Mouse (Mus musculus) left cerebral cortex, postnatal 14 days (tissue): ENCODE data around the gene Creb3. TPM values are rescaled to one million over a fixed set of nuclear protein-coding genes. Genes with fewer than 3 reads are reported as not detected.
"Not testable (repeated sequence)": the region's sequence is repeated elsewhere in the genome, so short reads cannot be mapped to it uniquely, and the experiment has no call there.

ENCODE experiments used
- DNase-seq, 2 experiments: peaks; one replicate each; pipeline ENCODE4 v3.0.0; 2021 to 2022; ENCODE audit warnings: low spot score in 2 of 2, mixed read lengths in 1 of 2
- intact Hi-C: fragments of 180-260 bp; cut with DNase I; formaldehyde crosslinking; loops from one replicate; pipeline ENCODE4 v1.15.1; 2025
- long read RNA-seq, 2 experiments: library from polyadenylated mRNA; stranded (forward); transcript quantifications; one replicate each; pipeline ENCODE4 v2.0.0; 2021
- total RNA-seq, 2 experiments: library from RNA; stranded (reverse); gene quantifications; 2 replicates each; pipeline ENCODE4 v1.2.3; 2021

Gene Creb3
- total RNA-seq: 10 to 100 TPM; 68.9 to 69.2 TPM
- long read RNA-seq, experiment 1, transcript Creb3-201 (9 exons, 1,884 nt): major isoform, 84 of 93 reads
- long read RNA-seq, experiment 1, partial matches to known transcripts: 2 of 93 reads
- long read RNA-seq, experiment 1, other reads (novel, unspliced or antisense): 7 of 93 reads
- long read RNA-seq, experiment 2, transcript Creb3-201 (9 exons, 1,884 nt): major isoform, 65 of 67 reads
- long read RNA-seq, experiment 2, partial matches to known transcripts: 0 of 67 reads
- long read RNA-seq, experiment 2, other reads (novel, unspliced or antisense): 2 of 67 reads

- intact Hi-C loops: loop anchor here (5.0 kb wide), 2 partner anchors 65 to 120 kb away; partner anchors contain the start of genes Arhgef39 and Tesk1
- DNase-seq: peak; percentile 95 to 96
Measured at GRCm38 (mm10) chr4:43561997-43562768, at the start of gene Creb3, which contains the start of gene Tln1. Gene Creb3 (plus strand): TSS chr4:43562332. Gene Tln1 (minus strand): TSS chr4:43562691.

- no peak for DNase-seq
- intact Hi-C loops: no loop called here
Measured at GRCm38 (mm10) chr4:43512653-43513052, 49.5 kb upstream of the Creb3 start.

GRCm38 (mm10) chr4:43513300-43513699 is 48.8 kb upstream of the Creb3 start:
- intact Hi-C loops: no loop called here
- DNase-seq: no peak

GRCm38 (mm10) chr4:43513791-43514190 is 48.3 kb upstream of the Creb3 start:
- no peak for DNase-seq
- intact Hi-C loops: no loop called here

- no peak for DNase-seq
- intact Hi-C loops: no loop called here
Measured at GRCm38 (mm10) chr4:43515764-43516708, 46.1 kb upstream of the Creb3 start.

- DNase-seq: no peak
- intact Hi-C loops: no loop called here
Measured at GRCm38 (mm10) chr4:43519551-43519950, 42.6 kb upstream of the Creb3 start.

- intact Hi-C loops: no loop called here
- DNase-seq: peak; percentile 87 to 92
Measured at GRCm38 (mm10) chr4:43519956-43520355, 42.2 kb upstream of the Creb3 start.

GRCm38 (mm10) chr4:43527880-43528279 is 34.3 kb upstream of the Creb3 start:
- DNase-seq: peak in 1 of 2 experiments; percentile 39
- intact Hi-C loops: no loop called here

GRCm38 (mm10) chr4:43528487-43528886 is 33.6 kb upstream of the Creb3 start:
- intact Hi-C loops: no loop called here
- DNase-seq: no peak

GRCm38 (mm10) chr4:43530081-43530501 is 32.0 kb upstream of the Creb3 start:
- DNase-seq: peak in 1 of 2 experiments; percentile 22
- intact Hi-C loops: no loop called here

- peak; percentile 84 to 88 for DNase-seq
- intact Hi-C loops: no loop called here
Measured at GRCm38 (mm10) chr4:43530581-43530980, 31.6 kb upstream of the Creb3 start.

GRCm38 (mm10) chr4:43533270-43533669 is 28.9 kb upstream of the Creb3 start:
- intact Hi-C loops: no loop called here
- no peak for DNase-seq

- intact Hi-C loops: no loop called here
Measured at GRCm38 (mm10) chr4:43535628-43536027, 26.5 kb upstream of the Creb3 start.

GRCm38 (mm10) chr4:43536031-43536430 is 26.1 kb upstream of the Creb3 start:
- no peak for DNase-seq
- intact Hi-C loops: no loop called here

More at GRCm38 (mm10) chr4:43535628-43536027, 26.5 kb upstream of the Creb3 start:
- no peak for DNase-seq

- intact Hi-C loops: no loop called here
- no peak for DNase-seq
Measured at GRCm38 (mm10) chr4:43542044-43542443, 20.1 kb upstream of the Creb3 start.

- DNase-seq: no peak
- intact Hi-C loops: no loop called here
Measured at GRCm38 (mm10) chr4:43546375-43547047, 15.6 kb upstream of the Creb3 start.

GRCm38 (mm10) chr4:43547160-43547559 is 15.0 kb upstream of the Creb3 start:
- intact Hi-C loops: no loop called here
- DNase-seq: no peak

- no peak for DNase-seq
- intact Hi-C loops: no loop called here
Measured at GRCm38 (mm10) chr4:43549055-43549454, 13.1 kb upstream of the Creb3 start.

GRCm38 (mm10) chr4:43551854-43552253 is 10.3 kb upstream of the Creb3 start:
- DNase-seq, intact Hi-C loops: not testable (repeated sequence)
